Mouse (Mus musculus): Measurements from ENCODE around the gene Stxbp5. TPM values are rescaled to one million over a fixed set of nuclear protein-coding genes. Genes with fewer than 3 reads are reported as not detected.

The Stxbp5 gene
- polyA plus RNA-seq, 1 experiment from 2014 or later = 6.3 TPM

DNA sequence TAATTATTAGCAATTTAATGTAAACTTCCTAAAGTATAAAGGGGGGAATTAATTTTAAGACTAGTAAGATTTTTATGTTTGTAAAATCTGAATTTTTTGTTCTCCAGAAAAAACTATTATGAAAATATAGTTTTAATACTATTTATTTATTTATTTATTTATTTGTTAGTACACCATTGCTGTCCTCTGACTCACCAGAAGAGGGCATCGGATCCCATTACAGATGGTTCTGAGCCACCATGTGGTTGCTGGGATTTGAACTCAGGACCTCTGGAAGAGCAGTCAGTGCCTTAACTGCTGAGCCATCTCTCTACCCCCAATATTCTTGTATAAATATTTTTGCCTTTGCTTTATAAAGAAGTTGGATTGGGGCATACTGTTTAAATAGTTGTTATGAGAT lies 104.5 kb downstream of the Stxbp5 start:
- no peaks in the 10 kb centered on the region for H3K4me1 ChIP-seq
- 100% methylated on average over 1 of the region's 1 CpGs for WGBS
- H3K9me3 ChIP-seq = no peaks in the 10 kb centered on the region
- 0 out of 2 replicates have a peak, but pooled peaks cover 3% of the 10 kb centered on the region for H3K36me3 ChIP-seq
- H3K4me3 ChIP-seq (replicated peaks) = no peak overlapping the region
- H3K4me2 ChIP-seq = no peak overlapping the region
- H3K27ac ChIP-seq = no peak overlapping the region
- no peak overlapping the region for H3K9ac ChIP-seq
- H3K27me3 ChIP-seq (replicated peaks) = no peaks in the 10 kb centered on the region
- ATAC-seq (ENCODE audit: insufficient read depth, low FRiP score, low read depth) = no peak

- no peaks in the 10 kb centered on the region for H3K4me1 ChIP-seq
- H3K9ac ChIP-seq = no peak overlapping the region
- H3K27me3 ChIP-seq (replicated peaks) = no peaks in the 10 kb centered on the region
- H3K4me2 ChIP-seq = no peak overlapping the region
- H3K36me3 ChIP-seq = 0 out of 2 replicates have a peak, but pooled peaks cover 3% of the 10 kb centered on the region
- H3K27ac ChIP-seq = no peak overlapping the region
- no peak overlapping the region for H3K4me3 ChIP-seq (replicated peaks)
- H3K9me3 ChIP-seq = no peaks in the 10 kb centered on the region
- no peak for ATAC-seq (ENCODE audit: insufficient read depth, low FRiP score, low read depth)
Observed at GRCm38 (mm10) chr10:9794429-9794828, 106.5 kb downstream of the Stxbp5 start.

DNA sequence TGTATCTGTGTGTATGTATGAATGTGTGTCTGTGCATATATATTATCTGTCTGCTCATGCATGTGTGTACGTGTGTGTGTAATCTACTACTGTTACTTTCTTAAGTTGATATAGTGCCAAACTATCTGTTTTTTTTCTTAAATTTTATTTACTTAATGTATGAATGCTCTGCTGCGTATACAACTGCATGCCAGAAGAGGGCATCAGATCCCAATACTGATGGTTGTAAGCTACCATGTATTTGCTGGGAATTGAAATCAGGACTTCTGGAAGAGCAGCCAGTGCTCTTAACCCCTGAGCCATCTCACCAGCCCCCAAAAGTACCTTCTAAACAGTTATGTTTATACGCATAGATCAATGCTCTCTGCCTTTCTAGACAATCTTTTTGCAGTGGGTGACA lies 109.9 kb downstream of the Stxbp5 start:
- Histone ChIP-seq H3K9me3 (no peaks in the 10 kb centered on the region), H3K4me1 (no peaks in the 10 kb centered on the region), H3K9ac (no peak overlapping the region), H3K27ac (no peak overlapping the region), H3K27me3 (replicated peaks) (no peaks in the 10 kb centered on the region), H3K4me2 (no peak overlapping the region), H3K36me3 (peaks cover 6% of the 10 kb centered on the region; the same call in 1 of the 2 replicates), H3K4me3 (replicated peaks) (no peak overlapping the region)
- ATAC-seq (ENCODE audit: insufficient read depth, low FRiP score, low read depth) = no peak
- 88% methylated on average over 3 of the region's 3 CpGs for WGBS

DNA sequence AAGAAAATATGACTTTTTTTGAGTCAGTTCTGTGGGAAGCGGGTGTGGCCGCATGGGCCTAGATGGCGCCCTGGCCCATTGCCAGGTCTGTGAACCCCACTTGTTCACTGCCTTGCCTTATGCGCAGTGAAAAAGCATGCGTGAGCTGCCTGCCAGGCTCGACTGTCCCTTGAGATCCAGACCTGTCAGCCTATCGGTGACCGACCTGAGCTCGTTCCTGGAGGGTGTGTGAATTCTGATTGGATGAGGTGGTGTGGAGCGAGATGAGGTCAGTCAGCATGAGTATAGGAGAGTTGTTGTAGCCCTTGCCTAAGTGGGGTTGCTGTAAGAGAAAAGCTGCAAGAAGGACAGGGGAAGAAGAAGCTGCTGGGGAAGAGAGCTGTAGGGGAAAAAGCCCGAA lies 114.4 kb downstream of the Stxbp5 start:
- Histone ChIP-seq H3K4me1 (no peaks in the 10 kb centered on the region), H3K4me3 (replicated peaks) (no peak overlapping the region), H3K36me3 (peaks cover 6% of the 10 kb centered on the region; the same call in 1 of the 2 replicates), H3K9me3 (no peaks in the 10 kb centered on the region), H3K9ac (no peak overlapping the region), H3K27me3 (replicated peaks) (no peaks in the 10 kb centered on the region), H3K27ac (no peak overlapping the region), H3K4me2 (no peak overlapping the region)
- no peak for ATAC-seq (ENCODE audit: insufficient read depth, low FRiP score, low read depth)
- 84% methylated on average over 11 of the region's 11 CpGs for WGBS

GRCm38 (mm10) chr10:9785651-9786050 lies 115.2 kb downstream of the Stxbp5 start:
- Histone ChIP-seq H3K9me3 (no peaks in the 10 kb centered on the region), H3K9ac (no peak overlapping the region), H3K27me3 (replicated peaks) (no peaks in the 10 kb centered on the region), H3K27ac (no peak overlapping the region), H3K36me3 (peaks cover 6% of the 10 kb centered on the region; the same call in 1 of the 2 replicates), H3K4me1 (no peaks in the 10 kb centered on the region), H3K4me3 (replicated peaks) (no peak overlapping the region), H3K4me2 (no peak overlapping the region)
- peak; percentile 35; the same call in 1 of the 2 replicates for ATAC-seq (ENCODE audit: insufficient read depth, low FRiP score, low read depth)
- 42% methylated on average over 6 of the region's 6 CpGs for WGBS

DNA sequence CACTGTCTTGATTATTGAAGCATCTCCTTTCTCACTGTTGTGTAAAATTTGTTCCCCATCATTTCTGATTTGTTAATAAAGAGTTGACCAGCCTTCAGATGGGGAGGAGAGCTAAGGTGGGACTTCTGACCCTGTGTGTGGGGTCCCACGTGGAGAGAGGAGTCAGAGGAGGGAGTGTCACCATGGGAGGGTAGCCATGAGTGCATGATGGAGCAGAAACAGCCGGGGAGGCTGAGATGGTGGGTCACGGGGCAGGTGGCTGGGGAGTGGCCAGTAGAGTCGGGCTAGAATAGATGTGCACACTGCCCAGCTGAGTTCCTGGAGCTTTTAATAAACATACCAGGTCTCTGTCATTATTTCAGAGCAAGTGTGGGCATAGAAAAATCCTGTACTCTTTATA lies 121.0 kb downstream of the Stxbp5 start:
- ATAC-seq (ENCODE audit: insufficient read depth, low FRiP score, low read depth) = no peak
- no peak overlapping the region for H3K4me2 ChIP-seq
- no peak overlapping the region for H3K9ac ChIP-seq
- H3K4me3 ChIP-seq (replicated peaks) = no peak overlapping the region
- H3K4me1 ChIP-seq = no peaks in the 10 kb centered on the region
- no peak overlapping the region for H3K27ac ChIP-seq
- H3K9me3 ChIP-seq = no peaks in the 10 kb centered on the region
- 47% methylated on average over 4 of the region's 4 CpGs for WGBS
- H3K27me3 ChIP-seq (replicated peaks) = no peaks in the 10 kb centered on the region
- H3K36me3 ChIP-seq = no peaks in the 10 kb centered on the region

DNA sequence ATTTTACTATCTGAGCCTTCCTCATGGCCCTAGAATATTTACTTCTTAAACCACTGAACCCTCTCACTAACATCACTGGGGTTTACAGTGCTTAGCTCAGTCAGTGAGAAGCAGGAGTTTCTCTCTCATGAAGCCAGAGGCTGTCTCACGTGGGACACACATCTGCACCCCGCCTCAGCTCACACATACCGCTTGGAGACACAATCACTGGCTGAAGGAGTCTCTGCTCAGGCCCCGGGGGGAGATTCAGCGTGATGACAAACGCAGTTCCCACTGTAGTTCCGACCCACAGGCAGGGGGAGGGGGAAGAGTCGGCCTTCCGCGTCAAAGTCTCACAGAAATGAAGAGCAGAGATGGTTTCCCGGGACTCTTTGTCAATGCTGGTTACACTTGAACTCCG lies 130.6 kb downstream of the Stxbp5 start:
- no peak overlapping the region for H3K4me3 ChIP-seq (replicated peaks)
- WGBS = 72% methylated on average over 12 of the region's 12 CpGs
- 0 out of 2 replicates have a peak, but pooled peaks cover 3% of the 10 kb centered on the region for H3K36me3 ChIP-seq
- H3K4me2 ChIP-seq = no peak overlapping the region
- H3K27ac ChIP-seq = no peak overlapping the region
- no peak overlapping the region for H3K9ac ChIP-seq
- H3K9me3 ChIP-seq = no peaks in the 10 kb centered on the region
- no peaks in the 10 kb centered on the region for H3K27me3 ChIP-seq (replicated peaks)
- ATAC-seq (ENCODE audit: insufficient read depth, low FRiP score, low read depth) = no peak
- H3K4me1 ChIP-seq = no peaks in the 10 kb centered on the region

- 74% methylated on average over 5 of the region's 5 CpGs for WGBS
Observed at GRCm38 (mm10) chr10:9763831-9764230, 137.0 kb downstream of the Stxbp5 start.

GRCm38 (mm10) chr10:9760264-9760663 lies 140.6 kb downstream of the Stxbp5 start:
- H3K27me3 ChIP-seq (replicated peaks) = no peaks in the 10 kb centered on the region
- 69% methylated on average over 8 of the region's 8 CpGs for WGBS

More at GRCm38 (mm10) chr10:9763831-9764230, 137.0 kb downstream of the Stxbp5 start:
- Histone ChIP-seq H3K9me3 (no peaks in the 10 kb centered on the region), H3K27ac (no peak overlapping the region), H3K36me3 (peaks cover 6% of the 10 kb centered on the region; the same call in 1 of the 2 replicates), H3K27me3 (replicated peaks) (no peaks in the 10 kb centered on the region), H3K4me1 (no peaks in the 10 kb centered on the region), H3K4me2 (no peak overlapping the region), H3K4me3 (replicated peaks) (no peak overlapping the region), H3K9ac (no peak overlapping the region)
- no peak for ATAC-seq (ENCODE audit: insufficient read depth, low FRiP score, low read depth)

GRCm38 (mm10) chr10:9756546-9756945 lies 144.3 kb downstream of the Stxbp5 start:
- no peak overlapping the region for H3K4me3 ChIP-seq (replicated peaks)
- no peaks in the 10 kb centered on the region; the same call in 1 of the 2 replicates for H3K36me3 ChIP-seq
- no peak overlapping the region for H3K4me2 ChIP-seq
- H3K9me3 ChIP-seq = no peaks in the 10 kb centered on the region
- no peak overlapping the region for H3K27ac ChIP-seq
- ATAC-seq (ENCODE audit: insufficient read depth, low FRiP score, low read depth) = no peak; the same call in 1 of the 2 replicates
- WGBS = 52% methylated on average over 6 of the region's 6 CpGs
- H3K27me3 ChIP-seq (replicated peaks) = no peaks in the 10 kb centered on the region
- H3K4me1 ChIP-seq = no peaks in the 10 kb centered on the region
- H3K9ac ChIP-seq = no peak overlapping the region

More at GRCm38 (mm10) chr10:9760264-9760663, 140.6 kb downstream of the Stxbp5 start:
- Histone ChIP-seq H3K9ac (no peak overlapping the region), H3K36me3 (peaks cover 3% of the 10 kb centered on the region; the same call in 1 of the 2 replicates), H3K9me3 (no peaks in the 10 kb centered on the region), H3K4me1 (no peaks in the 10 kb centered on the region), H3K27ac (no peak overlapping the region), H3K4me2 (no peak overlapping the region), H3K4me3 (replicated peaks) (no peak overlapping the region)
- ATAC-seq (ENCODE audit: insufficient read depth, low FRiP score, low read depth) = no peak

DNA sequence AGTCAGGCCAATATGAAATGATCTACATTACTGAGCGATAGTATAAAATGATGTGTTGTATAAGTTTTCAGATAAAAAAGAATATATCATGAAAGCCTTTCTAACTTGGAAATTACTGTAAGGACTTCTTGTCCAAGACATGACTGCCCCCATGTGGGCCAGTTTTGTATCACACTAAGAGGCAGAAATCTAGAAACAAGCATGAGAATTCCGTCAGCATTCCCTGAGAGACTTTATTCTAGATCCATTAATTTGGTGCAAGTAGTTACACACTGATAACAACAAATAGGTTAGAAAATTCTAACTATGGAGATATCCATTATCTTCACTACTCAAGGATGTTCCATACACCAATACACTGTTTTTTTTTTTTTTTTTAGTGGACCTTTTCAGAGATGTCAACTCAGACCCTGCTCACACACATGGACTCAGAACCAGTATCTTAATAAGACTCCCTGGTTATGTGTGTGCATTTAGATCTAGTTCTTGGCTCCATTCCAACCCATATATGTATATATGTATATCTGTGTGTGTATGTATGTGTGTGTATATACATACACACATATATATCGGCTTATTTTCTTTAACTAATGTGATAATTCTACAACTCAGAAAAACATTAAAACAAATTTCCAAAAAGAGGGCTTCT lies 145.9 kb downstream of the Stxbp5 start:
- Histone ChIP-seq H3K4me3 (replicated peaks) (no peak overlapping the region), H3K4me2 (no peak overlapping the region), H3K9ac (no peak overlapping the region), H3K27ac (no peak overlapping the region), H3K9me3 (no peaks in the 10 kb centered on the region), H3K4me1 (no peaks in the 10 kb centered on the region), H3K27me3 (replicated peaks) (no peaks in the 10 kb centered on the region), H3K36me3 (no peaks in the 10 kb centered on the region; the same call in 1 of the 2 replicates)
- 49% methylated on average over 3 of the region's 3 CpGs for WGBS
- no peak for ATAC-seq (ENCODE audit: insufficient read depth, low FRiP score, low read depth)

DNA sequence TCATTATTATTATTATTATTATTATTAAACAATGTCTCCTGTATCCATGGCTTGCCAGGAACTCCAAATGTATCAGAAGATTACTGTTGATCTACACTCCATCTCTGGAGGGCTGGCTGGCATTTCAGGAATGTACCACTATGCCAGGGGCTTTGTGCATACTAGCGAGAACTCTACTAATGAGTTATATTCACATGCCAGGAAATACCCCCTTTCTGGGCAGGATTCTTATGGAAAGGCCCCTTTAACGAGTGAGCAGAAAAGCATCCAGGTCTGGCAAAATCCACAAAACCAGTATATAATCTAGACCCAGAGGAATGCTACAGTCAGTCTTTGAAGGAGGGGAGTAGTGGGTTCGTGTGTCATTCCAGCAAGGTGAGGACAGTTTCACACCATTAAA lies 167.0 kb downstream of the Stxbp5 start:
- ATAC-seq (ENCODE audit: insufficient read depth, low FRiP score, low read depth) = no peak
- Histone ChIP-seq H3K9ac (no peak overlapping the region), H3K4me1 (no peaks in the 10 kb centered on the region), H3K36me3 (no peaks in the 10 kb centered on the region), H3K4me2 (no peak overlapping the region), H3K9me3 (no peaks in the 10 kb centered on the region), H3K4me3 (replicated peaks) (no peak overlapping the region), H3K27me3 (replicated peaks) (no peaks in the 10 kb centered on the region), H3K27ac (no peak overlapping the region)
- 69% methylated on average over 3 of the region's 3 CpGs for WGBS

Data from stomach, embryonic 15.5 days (tissue).